Mouse (Mus musculus) thymus, adult 18-20 months (tissue): ENCODE results near the gene Stx2.
A peak's percentile ranks its signal among the peaks of the same experiment; 100 is the strongest.
"Not testable (repeated sequence)": the region's sequence is repeated elsewhere in the genome, so short reads cannot be mapped to it uniquely, and the experiment has no call there.

ENCODE experiments used
- DNase-seq, 2 experiments: peaks; one replicate each; pipeline ENCODE4 v3.0.0; 2022; ENCODE audit warnings: mixed read lengths in 2 of 2

Gene Stx2

GRCm38 (mm10) chr5:129008008-129008407, 366 bp downstream of the Stx2 start:
- peak in 1 of 2 experiments; percentile 25 for DNase-seq

GRCm38 (mm10) chr5:129007105-129007957, 1.0 kb downstream of the Stx2 start:
- no peak for DNase-seq

GRCm38 (mm10) chr5:129006031-129006788, 2.2 kb downstream of the Stx2 start:
- no peak for DNase-seq

GRCm38 (mm10) chr5:129005416-129005815, 3.0 kb downstream of the Stx2 start:
- no peak for DNase-seq

- DNase-seq, result no peak
These were observed 5.8 kb downstream of the Stx2 start for GRCm38 (mm10) chr5:129002571-129003011.

- DNase-seq, result no peak
These were observed 7.5 kb downstream of the Stx2 start for GRCm38 (mm10) chr5:129000706-129001468.

GRCm38 (mm10) chr5:128987141-128987954, 21.0 kb downstream of the Stx2 start:
- no peak for DNase-seq

- no peak for DNase-seq
These were observed 22.4 kb downstream of the Stx2 start for GRCm38 (mm10) chr5:128985946-128986345.

GRCm38 (mm10) chr5:128984536-128984935, 23.8 kb downstream of the Stx2 start:
- no peak for DNase-seq

- DNase-seq, result peak in 1 of 2 experiments; percentile 24
These were observed 26.8 kb downstream of the Stx2 start for GRCm38 (mm10) chr5:128981607-128982006.

GRCm38 (mm10) chr5:128980857-128981256, 27.5 kb downstream of the Stx2 start:
- no peak for DNase-seq

GRCm38 (mm10) chr5:128978957-128979356, 29.4 kb downstream of the Stx2 start:
- no peak for DNase-seq

GRCm38 (mm10) chr5:128977466-128977865, 30.9 kb downstream of the Stx2 start:
- not testable (repeated sequence) for DNase-seq

GRCm38 (mm10) chr5:128976266-128976665, 32.1 kb downstream of the Stx2 start:
- DNase-seq, result no peak

GRCm38 (mm10) chr5:128971298-128971697, 37.1 kb downstream of the Stx2 start:
- peak in 1 of 2 experiments; percentile 10 for DNase-seq

GRCm38 (mm10) chr5:128970878-128971277, 37.5 kb downstream of the Stx2 start:
- DNase-seq, result no peak

GRCm38 (mm10) chr5:128964353-128964752, 44.0 kb downstream of the Stx2 start:
- DNase-seq, result no peak

GRCm38 (mm10) chr5:128958916-128959315, 49.5 kb downstream of the Stx2 start:
- DNase-seq, result no peak

GRCm38 (mm10) chr5:128954371-128954770, 54.0 kb downstream of the Stx2 start:
- DNase-seq, result not testable (repeated sequence)

- DNase-seq, result no peak
These were observed 54.9 kb downstream of the Stx2 start, which contains the start of gene Rimbp2 for GRCm38 (mm10) chr5:128953278-128954070. Gene Rimbp2 (minus strand): TSS chr5:128953486.
